Mouse (Mus musculus): ENCODE measurements around the gene Jph4. TPM values are rescaled to one million over a fixed set of nuclear protein-coding genes. Genes with fewer than 3 reads are reported as not detected.

Jph4 gene
- total and polyA plus RNA-seq, 3 experiments: 0.23 to 0.25 TPM; not detected in 1

DNA sequence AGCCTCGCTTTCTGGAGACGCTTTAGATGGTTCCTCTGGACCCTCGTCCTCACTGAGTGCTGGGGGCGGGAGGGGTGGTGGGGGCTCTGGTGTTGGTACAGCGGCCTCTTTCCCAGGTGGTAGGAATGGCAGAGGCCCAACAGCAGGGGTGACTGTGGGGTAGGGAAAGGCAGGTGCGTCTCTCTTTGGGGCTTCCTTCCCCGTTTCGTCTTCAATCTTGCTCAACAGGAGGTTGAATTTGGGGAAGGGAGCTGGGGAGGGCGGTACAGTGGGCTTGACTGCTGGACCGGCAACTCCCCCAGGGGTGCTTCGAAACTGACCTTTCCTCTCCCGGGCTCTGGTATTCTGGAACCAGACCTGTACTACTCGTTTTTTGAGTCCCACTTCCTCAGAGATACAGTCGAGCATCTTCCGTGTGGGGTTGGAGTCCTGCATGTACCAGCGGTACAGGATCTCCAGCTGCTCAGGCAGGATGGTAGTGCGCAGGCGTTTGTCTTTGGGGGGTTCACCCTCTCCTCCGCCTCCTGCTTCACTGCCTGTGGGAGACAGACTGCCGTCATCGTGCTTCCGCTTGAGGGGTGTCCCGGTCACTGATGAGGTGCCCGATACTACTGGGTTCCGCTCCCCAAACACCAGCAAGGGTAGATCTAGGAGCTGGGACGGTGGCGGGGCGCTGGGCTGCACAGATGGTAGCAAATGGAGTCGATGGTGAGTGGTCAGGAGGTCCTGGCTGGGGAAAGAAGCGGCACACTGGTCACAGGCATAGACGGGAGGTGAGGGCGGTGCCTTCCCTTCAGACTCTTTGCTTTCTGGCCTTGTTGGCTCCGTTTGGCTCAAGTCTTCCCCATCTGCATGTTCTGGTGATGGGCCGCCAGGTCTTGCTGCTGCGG lies 52.0 kb downstream of the Jph4 start:
- H3K79me2 ChIP-seq (replicated peaks; ENCODE audit: control insufficient read depth, insufficient read depth, low read length): no peaks in the 10 kb centered on the region
- no peak for DNase-seq
- intact Hi-C loops (cut with DNase I): no loop called here
- H3K4me1 ChIP-seq (ENCODE audit: control insufficient read depth, insufficient read depth, low read length): no peaks in the 10 kb centered on the region
- 78% methylated on average over 35 of the region's 35 CpGs for WGBS
- H3K9ac ChIP-seq (ENCODE audit: low read depth, low read length): no peak overlapping the region
- TF ChIP-seq CTCF (IDR thresholded peaks at IDR 0.05) (no peak), POLR2A (IDR thresholded peaks at IDR 0.05; ENCODE audit: insufficient read depth, low read depth, low read length) (no peak), EP300 (IDR thresholded peaks at IDR 0.05; ENCODE audit: insufficient read depth, low read depth, low read length) (no peak)
- no peak overlapping the region for H3K27ac ChIP-seq
- H3K27me3 ChIP-seq (ENCODE audit: control insufficient read depth, insufficient read depth, low read length): peaks cover 2% of the 10 kb centered on the region; the same call in 1 of the 2 replicates
- no peaks in the 10 kb centered on the region for H3K36me3 ChIP-seq (ENCODE audit: control insufficient read depth, insufficient read depth, low read length)
- no peak overlapping the region for H3K4me3 ChIP-seq

DNA sequence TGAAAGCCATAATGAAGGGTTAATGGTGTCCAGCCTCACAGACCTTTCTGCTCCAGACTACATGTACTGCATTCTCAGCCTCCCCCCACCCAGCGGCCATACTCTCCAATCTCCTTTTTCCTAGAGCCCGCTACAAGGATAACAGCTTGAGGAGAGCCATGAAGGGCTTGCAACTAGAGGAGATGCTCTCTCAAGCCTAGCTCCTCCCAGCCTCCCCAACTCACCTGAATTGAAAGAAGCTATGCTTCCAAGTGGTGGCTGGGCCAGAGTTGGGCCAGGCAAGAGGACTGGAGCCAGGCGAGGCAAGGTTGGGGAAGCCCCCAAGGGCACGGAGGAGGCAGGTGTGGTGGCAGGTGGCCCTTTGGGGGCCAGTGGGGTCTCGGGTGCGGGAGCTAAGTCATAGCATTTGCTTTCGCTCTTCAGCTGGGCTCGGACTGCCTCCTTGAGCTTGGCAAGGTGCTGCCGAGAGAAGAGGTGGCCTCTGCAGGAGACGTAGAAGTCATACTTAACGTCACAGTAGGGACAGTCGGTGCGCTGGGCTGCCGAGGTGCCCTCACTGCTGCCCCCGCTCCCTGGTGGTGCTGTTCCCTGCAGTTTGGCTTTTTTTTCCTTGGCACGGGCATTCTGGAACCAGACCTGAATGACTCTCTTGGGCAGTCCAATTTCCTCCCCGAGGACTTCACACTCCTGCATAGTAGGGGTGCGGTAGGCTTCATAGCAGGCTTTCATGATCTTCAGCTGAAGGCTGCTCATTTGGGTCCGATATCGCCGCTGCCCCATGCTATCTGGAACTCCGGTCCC lies 53.0 kb downstream of the Jph4 start:
- no peaks in the 10 kb centered on the region for H3K36me3 ChIP-seq (ENCODE audit: control insufficient read depth, insufficient read depth, low read length)
- H3K9ac ChIP-seq (ENCODE audit: low read depth, low read length): no peak overlapping the region
- H3K4me3 ChIP-seq: no peak overlapping the region
- 84% methylated on average over 22 of the region's 22 CpGs for WGBS
- DNase-seq: no peak
- intact Hi-C loops (cut with DNase I): no loop called here
- H3K4me1 ChIP-seq (ENCODE audit: control insufficient read depth, insufficient read depth, low read length): no peaks in the 10 kb centered on the region
- H3K27ac ChIP-seq: no peak overlapping the region
- no peaks in the 10 kb centered on the region for H3K79me2 ChIP-seq (replicated peaks; ENCODE audit: control insufficient read depth, insufficient read depth, low read length)
- H3K27me3 ChIP-seq (ENCODE audit: control insufficient read depth, insufficient read depth, low read length): peaks cover 2% of the 10 kb centered on the region; the same call in 1 of the 2 replicates
- TF ChIP-seq POLR2A (IDR thresholded peaks at IDR 0.05; ENCODE audit: insufficient read depth, low read depth, low read length) (no peak), CTCF (IDR thresholded peaks at IDR 0.05) (no peak), EP300 (IDR thresholded peaks at IDR 0.05; ENCODE audit: insufficient read depth, low read depth, low read length) (no peak)

DNA sequence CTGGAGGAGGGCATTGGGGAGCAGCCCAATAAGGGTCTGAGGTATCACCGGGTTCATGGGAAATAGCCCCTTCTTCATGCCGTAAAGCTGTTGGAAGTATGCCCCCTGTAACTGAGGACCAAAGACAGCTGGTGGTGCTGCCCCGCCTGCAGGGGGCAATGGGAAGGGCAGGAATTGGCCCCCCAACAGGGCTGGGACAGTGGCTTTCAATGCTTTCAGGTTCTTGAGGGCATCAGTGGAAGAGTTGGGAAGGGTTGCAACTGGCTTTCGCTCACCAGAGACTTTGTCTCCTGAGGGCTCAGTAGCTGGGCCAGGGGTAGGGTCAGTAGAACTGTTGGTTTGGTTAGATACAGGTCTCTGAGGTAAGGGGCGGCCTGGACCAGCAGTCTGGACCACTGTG lies 53.6 kb downstream of the Jph4 start:
- intact Hi-C loops (cut with DNase I): no loop called here
- no peak overlapping the region for H3K4me3 ChIP-seq

DNA sequence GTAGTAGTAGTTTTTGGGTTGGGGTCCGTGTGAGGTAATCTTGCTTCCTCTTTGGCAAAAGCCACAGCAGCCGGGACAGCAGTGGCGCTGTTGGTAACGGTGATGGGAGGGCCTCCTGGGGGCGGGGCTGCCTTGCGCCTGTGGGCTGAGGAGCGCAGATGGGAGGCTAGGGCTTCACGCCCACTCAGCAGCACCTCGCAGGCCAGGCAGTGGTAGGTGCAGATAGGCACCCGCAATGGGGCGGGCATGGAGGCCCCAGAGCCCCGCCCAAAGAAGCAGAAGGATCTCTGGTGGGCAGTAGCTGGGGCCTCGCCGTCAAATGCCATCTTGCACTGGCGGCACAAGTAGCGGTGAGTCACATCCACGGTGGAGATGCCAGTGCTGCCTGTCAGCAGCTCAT lies 54.1 kb downstream of the Jph4 start:
- Histone ChIP-seq H3K4me1 (ENCODE audit: control insufficient read depth, insufficient read depth, low read length) (no peaks in the 10 kb centered on the region), H3K27me3 (ENCODE audit: control insufficient read depth, insufficient read depth, low read length) (peaks cover 2% of the 10 kb centered on the region; the same call in 1 of the 2 replicates), H3K36me3 (ENCODE audit: control insufficient read depth, insufficient read depth, low read length) (no peaks in the 10 kb centered on the region), H3K27ac (no peak overlapping the region), H3K9ac (ENCODE audit: low read depth, low read length) (no peak overlapping the region), H3K79me2 (replicated peaks; ENCODE audit: control insufficient read depth, insufficient read depth, low read length) (no peaks in the 10 kb centered on the region), H3K4me3 (no peak overlapping the region)
- WGBS: 37% methylated on average over 17 of the region's 17 CpGs
- no peak for DNase-seq
- no peak for TF ChIP-seq CTCF (IDR thresholded peaks at IDR 0.05)
- no peak for TF ChIP-seq EP300 (IDR thresholded peaks at IDR 0.05; ENCODE audit: insufficient read depth, low read depth, low read length)
- TF ChIP-seq POLR2A (IDR thresholded peaks at IDR 0.05; ENCODE audit: insufficient read depth, low read depth, low read length): no peak
- intact Hi-C loops (cut with DNase I): no loop called here

More for the DNA sequence above, 53.6 kb downstream of the Jph4 start:
- 84% methylated on average over 5 of the region's 5 CpGs for WGBS
- Histone ChIP-seq H3K27ac (no peak overlapping the region), H3K27me3 (ENCODE audit: control insufficient read depth, insufficient read depth, low read length) (peaks cover 2% of the 10 kb centered on the region; the same call in 1 of the 2 replicates), H3K4me1 (ENCODE audit: control insufficient read depth, insufficient read depth, low read length) (no peaks in the 10 kb centered on the region), H3K79me2 (replicated peaks; ENCODE audit: control insufficient read depth, insufficient read depth, low read length) (no peaks in the 10 kb centered on the region), H3K9ac (ENCODE audit: low read depth, low read length) (no peak overlapping the region), H3K36me3 (ENCODE audit: control insufficient read depth, insufficient read depth, low read length) (no peaks in the 10 kb centered on the region)
- no peak for TF ChIP-seq CTCF (IDR thresholded peaks at IDR 0.05)
- no peak for TF ChIP-seq POLR2A (IDR thresholded peaks at IDR 0.05; ENCODE audit: insufficient read depth, low read depth, low read length)
- TF ChIP-seq EP300 (IDR thresholded peaks at IDR 0.05; ENCODE audit: insufficient read depth, low read depth, low read length): no peak
- no peak for DNase-seq

DNA sequence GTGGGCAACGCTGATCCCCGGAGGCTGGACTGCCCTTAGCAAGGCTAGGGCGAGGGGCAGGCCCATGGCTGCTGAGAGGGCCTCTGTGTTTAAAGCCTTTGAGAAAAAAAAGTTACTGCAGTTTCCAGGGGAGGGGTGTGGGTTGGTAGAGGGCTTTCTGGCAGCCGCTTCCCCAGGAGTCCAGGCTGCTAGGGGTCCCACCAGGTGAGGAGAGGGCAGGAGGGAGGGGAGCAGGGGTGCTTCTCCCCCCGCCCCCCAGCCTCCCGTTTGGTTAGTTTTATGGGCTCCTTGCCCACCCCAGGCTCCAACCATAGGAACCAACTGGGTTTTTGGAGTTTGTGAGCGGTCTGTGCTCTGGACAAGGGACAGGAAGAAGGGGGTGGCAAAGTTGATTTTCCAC lies 54.9 kb downstream of the Jph4 start:
- H3K4me3 ChIP-seq: no peak overlapping the region
- no peak for DNase-seq
- H3K27ac ChIP-seq: no peak overlapping the region
- intact Hi-C loops (cut with DNase I): no loop called here
- H3K9ac ChIP-seq (ENCODE audit: low read depth, low read length): no peak overlapping the region
- peaks cover 2% of the 10 kb centered on the region; the same call in 1 of the 2 replicates for H3K27me3 ChIP-seq (ENCODE audit: control insufficient read depth, insufficient read depth, low read length)
- H3K79me2 ChIP-seq (replicated peaks; ENCODE audit: control insufficient read depth, insufficient read depth, low read length): no peaks in the 10 kb centered on the region
- H3K4me1 ChIP-seq (ENCODE audit: control insufficient read depth, insufficient read depth, low read length): no peaks in the 10 kb centered on the region
- WGBS: 80% methylated on average over 7 of the region's 7 CpGs
- no peaks in the 10 kb centered on the region for H3K36me3 ChIP-seq (ENCODE audit: control insufficient read depth, insufficient read depth, low read length)
- TF ChIP-seq CTCF (IDR thresholded peaks at IDR 0.05): no peak
- TF ChIP-seq POLR2A (IDR thresholded peaks at IDR 0.05; ENCODE audit: insufficient read depth, low read depth, low read length): no peak
- TF ChIP-seq EP300 (IDR thresholded peaks at IDR 0.05; ENCODE audit: insufficient read depth, low read depth, low read length): no peak
